Mouse (Mus musculus): ENCODE measurements around the gene Fxr2. TPM values are rescaled to one million over a fixed set of nuclear protein-coding genes. Genes with fewer than 3 reads are reported as not detected.

Gene Fxr2
- total RNA-seq (2015; ENCODE audit: low replicate concordance) (18.0 and 24.9 TPM in 2 replicates), total RNA-seq (2017; ENCODE audit: low replicate concordance) (42.4 and 44.2 TPM in 2 replicates)

- ATAC-seq (replicated peaks; ENCODE audit: low FRiP score, poor library complexity, severe bottlenecking): peak; percentile 90
Observed at GRCm38 (mm10) chr11:69632284-69633089, at the start of gene Fxr2. TSS of gene Fxr2 (plus strand) at chr11:69632990.

- ATAC-seq (replicated peaks; ENCODE audit: low FRiP score, poor library complexity, severe bottlenecking): no peak
Observed at GRCm38 (mm10) chr11:69584008-69584407, 48.8 kb upstream of the Fxr2 start.

GRCm38 (mm10) chr11:69584937-69585336 lies 47.9 kb upstream of the Fxr2 start:
- ATAC-seq (replicated peaks; ENCODE audit: low FRiP score, poor library complexity, severe bottlenecking): 0 out of 2 replicates have a peak, but pooled peaks have one; percentile 20

- ATAC-seq (replicated peaks; ENCODE audit: low FRiP score, poor library complexity, severe bottlenecking): peak; percentile 74
Observed at GRCm38 (mm10) chr11:69585718-69586325, 47.0 kb upstream of the Fxr2 start.

- ATAC-seq (replicated peaks; ENCODE audit: low FRiP score, poor library complexity, severe bottlenecking): peak; percentile 22; the same call in 1 of the 2 replicates
Observed at GRCm38 (mm10) chr11:69589207-69589834, 43.5 kb upstream of the Fxr2 start.

- ATAC-seq (replicated peaks; ENCODE audit: low FRiP score, poor library complexity, severe bottlenecking): peak; percentile 47
Observed at GRCm38 (mm10) chr11:69590622-69591021, 42.2 kb upstream of the Fxr2 start.

GRCm38 (mm10) chr11:69591424-69591823 lies 41.4 kb upstream of the Fxr2 start:
- no peak for ATAC-seq (replicated peaks; ENCODE audit: low FRiP score, poor library complexity, severe bottlenecking)

GRCm38 (mm10) chr11:69591899-69592637 lies 40.7 kb upstream of the Fxr2 start:
- ATAC-seq (replicated peaks; ENCODE audit: low FRiP score, poor library complexity, severe bottlenecking): no peak

- no peak for ATAC-seq (replicated peaks; ENCODE audit: low FRiP score, poor library complexity, severe bottlenecking)
Observed at GRCm38 (mm10) chr11:69592799-69593198, 40.0 kb upstream of the Fxr2 start.

- no peak for ATAC-seq (replicated peaks; ENCODE audit: low FRiP score, poor library complexity, severe bottlenecking)
Observed at GRCm38 (mm10) chr11:69594853-69595252, 37.9 kb upstream of the Fxr2 start.

- no peak for ATAC-seq (replicated peaks; ENCODE audit: low FRiP score, poor library complexity, severe bottlenecking)
Observed at GRCm38 (mm10) chr11:69599436-69599835, 33.4 kb upstream of the Fxr2 start.

- no peak for ATAC-seq (replicated peaks; ENCODE audit: low FRiP score, poor library complexity, severe bottlenecking)
Observed at GRCm38 (mm10) chr11:69600098-69600497, 32.7 kb upstream of the Fxr2 start.

GRCm38 (mm10) chr11:69601768-69602167 lies 31.0 kb upstream of the Fxr2 start:
- no peak for ATAC-seq (replicated peaks; ENCODE audit: low FRiP score, poor library complexity, severe bottlenecking)

- ATAC-seq (replicated peaks; ENCODE audit: low FRiP score, poor library complexity, severe bottlenecking): no peak
Observed at GRCm38 (mm10) chr11:69603516-69603915, 29.3 kb upstream of the Fxr2 start.

GRCm38 (mm10) chr11:69604347-69604746 lies 28.4 kb upstream of the Fxr2 start:
- ATAC-seq (replicated peaks; ENCODE audit: low FRiP score, poor library complexity, severe bottlenecking): no peak

GRCm38 (mm10) chr11:69604795-69605664 lies 27.8 kb upstream of the Fxr2 start:
- ATAC-seq (replicated peaks; ENCODE audit: low FRiP score, poor library complexity, severe bottlenecking): peak; percentile 22

GRCm38 (mm10) chr11:69605726-69606490 lies 26.9 kb upstream of the Fxr2 start, which contains the start of gene Atp1b2:
TSS of gene Atp1b2 (minus strand) at chr11:69605942.
- peak; percentile 80 for ATAC-seq (replicated peaks; ENCODE audit: low FRiP score, poor library complexity, severe bottlenecking)

GRCm38 (mm10) chr11:69606491-69606795 lies 26.3 kb upstream of the Fxr2 start:
- ATAC-seq (replicated peaks; ENCODE audit: low FRiP score, poor library complexity, severe bottlenecking): no peak
